Mouse (Mus musculus): ENCODE measurements around the gene Tnni3. TPM values are rescaled to one million over a fixed set of nuclear protein-coding genes. Genes with fewer than 3 reads are reported as not detected.

Gene Tnni3
- polyA plus RNA-seq, 1 experiment from 2014 or later: 0.46 TPM

DNA sequence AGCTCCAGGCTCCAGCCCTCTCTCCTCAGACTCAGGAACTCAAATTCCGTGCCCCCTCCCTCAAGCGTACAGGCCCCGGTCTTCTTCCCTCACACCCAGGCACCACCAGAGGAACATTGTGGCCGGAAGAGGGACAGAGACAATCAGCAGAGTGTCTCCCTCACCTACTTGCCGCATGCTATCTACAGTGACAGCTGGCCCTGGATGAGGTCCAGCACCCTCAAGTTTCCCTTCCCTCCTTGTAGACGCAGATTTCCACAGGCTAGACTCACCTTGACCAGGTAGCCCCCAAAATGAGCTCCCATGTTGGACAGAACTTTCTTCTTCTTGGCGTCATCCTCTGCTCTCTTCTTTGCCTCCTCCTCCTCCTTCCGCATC is 15.3 kb downstream of the Tnni3 start:
- Histone ChIP-seq H3K4me3 (ENCODE audit: low read depth, low read length) (no peak overlapping the region), H3K4me2 (ENCODE audit: low read depth, low read length) (0 out of 2 replicates have a peak overlapping the region, but pooled peaks have one; percentile 62), H3K27ac (ENCODE audit: low read depth) (no peak overlapping the region), H3K9ac (replicated peaks) (no peak overlapping the region), H3K9me3 (ENCODE audit: low read length) (no peaks in the 10 kb centered on the region), H3K36me3 (replicated peaks; ENCODE audit: insufficient read depth, low read length) (no peaks in the 10 kb centered on the region), H3K27me3 (ENCODE audit: insufficient read depth, low read length) (no peaks in the 10 kb centered on the region), H3K4me1 (ENCODE audit: insufficient read depth) (peaks cover 33% of the 10 kb centered on the region)
- DNase-seq: no peak
- no peak for TF ChIP-seq CTCF (IDR thresholded peaks at IDR 0.05; ENCODE audit: low read depth)
- no peak for TF ChIP-seq EP300 (IDR thresholded peaks at IDR 0.05; ENCODE audit: low read depth)
- 63% methylated on average over 8 of the region's 8 CpGs for WGBS (ENCODE audit: insufficient replicate concordance)
- ATAC-seq: no peak

GRCm38 (mm10) chr7:4508062-4508738 is 15.8 kb downstream of the Tnni3 start:
- 86% methylated on average over 22 of the region's 32 CpGs for WGBS (ENCODE audit: insufficient replicate concordance)
- Histone ChIP-seq H3K9me3 (ENCODE audit: low read length) (no peaks in the 10 kb centered on the region), H3K4me2 (ENCODE audit: low read depth, low read length) (no peak overlapping the region), H3K27me3 (ENCODE audit: insufficient read depth, low read length) (no peaks in the 10 kb centered on the region), H3K9ac (replicated peaks) (no peak overlapping the region), H3K4me3 (ENCODE audit: low read depth, low read length) (no peak overlapping the region), H3K27ac (ENCODE audit: low read depth) (no peak overlapping the region), H3K36me3 (replicated peaks; ENCODE audit: insufficient read depth, low read length) (no peaks in the 10 kb centered on the region), H3K4me1 (ENCODE audit: insufficient read depth) (peaks cover 34% of the 10 kb centered on the region)
- TF ChIP-seq CTCF (IDR thresholded peaks at IDR 0.05; ENCODE audit: low read depth): peak; percentile 58
- TF ChIP-seq EP300 (IDR thresholded peaks at IDR 0.05; ENCODE audit: low read depth): no peak
- DNase-seq (no peak), ATAC-seq (no peak)

DNA sequence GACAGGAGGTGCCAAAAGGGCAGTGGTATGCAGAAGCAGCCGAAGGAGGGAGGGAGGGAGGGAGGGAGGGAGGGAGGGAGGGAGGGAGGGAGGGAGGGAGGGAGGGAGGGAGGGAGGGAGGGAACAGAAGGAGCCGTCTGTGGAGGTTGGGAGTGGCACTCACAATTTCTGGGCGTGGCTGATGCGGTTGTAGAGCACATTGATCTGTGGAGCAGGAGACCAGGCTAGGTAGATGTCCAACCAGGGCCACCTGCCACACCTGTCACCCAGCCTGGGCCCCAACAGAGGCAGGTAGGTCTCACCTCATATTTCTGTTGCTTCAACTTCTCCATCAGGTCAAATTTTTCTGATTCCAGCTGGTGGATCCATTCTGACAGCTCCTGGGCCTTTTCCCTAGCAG is 16.8 kb downstream of the Tnni3 start:
- H3K4me3 ChIP-seq (ENCODE audit: low read depth, low read length): no peak overlapping the region
- peaks cover 34% of the 10 kb centered on the region for H3K4me1 ChIP-seq (ENCODE audit: insufficient read depth)

GRCm38 (mm10) chr7:4504646-4505435 is 19.2 kb downstream of the Tnni3 start:
- Histone ChIP-seq H3K27ac (ENCODE audit: low read depth) (peak overlapping the region; percentile 84), H3K4me3 (ENCODE audit: low read depth, low read length) (no peak overlapping the region), H3K4me1 (ENCODE audit: insufficient read depth) (peaks cover 38% of the 10 kb centered on the region), H3K9ac (replicated peaks) (0 out of 2 replicates have a peak overlapping the region, but pooled peaks have one; percentile 26), H3K36me3 (replicated peaks; ENCODE audit: insufficient read depth, low read length) (no peaks in the 10 kb centered on the region), H3K9me3 (ENCODE audit: low read length) (no peaks in the 10 kb centered on the region), H3K27me3 (ENCODE audit: insufficient read depth, low read length) (no peaks in the 10 kb centered on the region), H3K4me2 (ENCODE audit: low read depth, low read length) (0 out of 2 replicates have a peak overlapping the region, but pooled peaks have one; percentile 22)
- 25% methylated on average over 11 of the region's 11 CpGs for WGBS (ENCODE audit: insufficient replicate concordance)
- TF ChIP-seq CTCF (IDR thresholded peaks at IDR 0.05; ENCODE audit: low read depth): no peak
- TF ChIP-seq EP300 (IDR thresholded peaks at IDR 0.05; ENCODE audit: low read depth): no peak
- ATAC-seq (no peak), DNase-seq (peak; percentile 37)

More for the DNA sequence above, 16.8 kb downstream of the Tnni3 start:
- TF ChIP-seq EP300 (IDR thresholded peaks at IDR 0.05; ENCODE audit: low read depth) (no peak), CTCF (IDR thresholded peaks at IDR 0.05; ENCODE audit: low read depth) (no peak)
- Histone ChIP-seq H3K27ac (ENCODE audit: low read depth) (no peak overlapping the region), H3K9ac (replicated peaks) (no peak overlapping the region), H3K27me3 (ENCODE audit: insufficient read depth, low read length) (no peaks in the 10 kb centered on the region), H3K36me3 (replicated peaks; ENCODE audit: insufficient read depth, low read length) (no peaks in the 10 kb centered on the region), H3K9me3 (ENCODE audit: low read length) (no peaks in the 10 kb centered on the region), H3K4me2 (ENCODE audit: low read depth, low read length) (no peak overlapping the region)
- ATAC-seq: no peak
- WGBS (ENCODE audit: insufficient replicate concordance): 40% methylated on average over 3 of the region's 4 CpGs
- DNase-seq: no peak

DNA sequence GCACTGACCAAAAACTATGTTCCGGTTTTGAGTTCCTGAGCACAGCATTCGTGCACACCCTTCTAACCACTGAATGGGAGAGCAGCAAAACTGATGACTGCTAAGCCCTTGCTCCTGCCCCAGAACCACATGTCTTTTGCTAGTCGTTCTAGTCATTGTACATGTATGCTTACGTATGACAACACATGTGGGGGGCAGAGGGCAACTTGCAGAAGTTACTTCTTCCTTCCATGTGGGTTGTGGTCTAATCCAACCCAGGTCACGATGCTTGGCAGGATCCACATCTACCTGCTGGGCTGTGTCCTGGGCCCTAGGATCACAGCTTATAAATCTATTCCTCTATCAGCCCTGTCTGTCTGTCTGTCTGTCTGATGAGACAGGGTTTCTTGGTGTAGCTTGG is 20.2 kb downstream of the Tnni3 start:
- Histone ChIP-seq H3K4me3 (ENCODE audit: low read depth, low read length) (no peak overlapping the region), H3K27ac (ENCODE audit: low read depth) (peak overlapping the region; percentile 84), H3K9me3 (ENCODE audit: low read length) (no peaks in the 10 kb centered on the region), H3K4me1 (ENCODE audit: insufficient read depth) (peaks cover 38% of the 10 kb centered on the region), H3K27me3 (ENCODE audit: insufficient read depth, low read length) (no peaks in the 10 kb centered on the region), H3K36me3 (replicated peaks; ENCODE audit: insufficient read depth, low read length) (no peaks in the 10 kb centered on the region), H3K4me2 (ENCODE audit: low read depth, low read length) (no peak overlapping the region), H3K9ac (replicated peaks) (no peak overlapping the region)
- ATAC-seq: no peak
- TF ChIP-seq CTCF (IDR thresholded peaks at IDR 0.05; ENCODE audit: low read depth) (no peak), EP300 (IDR thresholded peaks at IDR 0.05; ENCODE audit: low read depth) (no peak)
- 57% methylated on average over 5 of the region's 5 CpGs for WGBS (ENCODE audit: insufficient replicate concordance)
- no peak for DNase-seq

GRCm38 (mm10) chr7:4503100-4503499 is 20.9 kb downstream of the Tnni3 start:
- Histone ChIP-seq H3K36me3 (replicated peaks; ENCODE audit: insufficient read depth, low read length) (no peaks in the 10 kb centered on the region; the same call in 1 of the 2 replicates), H3K4me3 (ENCODE audit: low read depth, low read length) (no peak overlapping the region), H3K9ac (replicated peaks) (no peak overlapping the region), H3K4me2 (ENCODE audit: low read depth, low read length) (no peak overlapping the region), H3K4me1 (ENCODE audit: insufficient read depth) (peaks cover 33% of the 10 kb centered on the region), H3K27me3 (ENCODE audit: insufficient read depth, low read length) (no peaks in the 10 kb centered on the region), H3K27ac (ENCODE audit: low read depth) (0 out of 2 replicates have a peak overlapping the region, but pooled peaks have one; percentile 14), H3K9me3 (ENCODE audit: low read length) (no peaks in the 10 kb centered on the region)
- ATAC-seq (no peak), DNase-seq (no peak)
- TF ChIP-seq EP300 (IDR thresholded peaks at IDR 0.05; ENCODE audit: low read depth) (no peak), CTCF (IDR thresholded peaks at IDR 0.05; ENCODE audit: low read depth) (no peak)
- 85% methylated on average over 4 of the region's 4 CpGs for WGBS (ENCODE audit: insufficient replicate concordance)
